Mouse (Mus musculus): ENCODE results near the gene Nup214. TPM values are rescaled to one million over a fixed set of nuclear protein-coding genes. Genes with fewer than 3 reads are reported as not detected.

The Nup214 gene
- 10 to 100 TPM; 50.0 to 60.9 TPM for total RNA-seq (2021)
- long read RNA-seq, experiment 1, partial matches to known transcripts: 4 of 11 reads
- long read RNA-seq, experiment 1, other reads (novel, unspliced or antisense): 3 of 11 reads
- long read RNA-seq, experiment 2, partial matches to known transcripts: 3 of 16 reads
- long read RNA-seq, experiment 2, other reads (novel, unspliced or antisense): 12 of 16 reads

DNA sequence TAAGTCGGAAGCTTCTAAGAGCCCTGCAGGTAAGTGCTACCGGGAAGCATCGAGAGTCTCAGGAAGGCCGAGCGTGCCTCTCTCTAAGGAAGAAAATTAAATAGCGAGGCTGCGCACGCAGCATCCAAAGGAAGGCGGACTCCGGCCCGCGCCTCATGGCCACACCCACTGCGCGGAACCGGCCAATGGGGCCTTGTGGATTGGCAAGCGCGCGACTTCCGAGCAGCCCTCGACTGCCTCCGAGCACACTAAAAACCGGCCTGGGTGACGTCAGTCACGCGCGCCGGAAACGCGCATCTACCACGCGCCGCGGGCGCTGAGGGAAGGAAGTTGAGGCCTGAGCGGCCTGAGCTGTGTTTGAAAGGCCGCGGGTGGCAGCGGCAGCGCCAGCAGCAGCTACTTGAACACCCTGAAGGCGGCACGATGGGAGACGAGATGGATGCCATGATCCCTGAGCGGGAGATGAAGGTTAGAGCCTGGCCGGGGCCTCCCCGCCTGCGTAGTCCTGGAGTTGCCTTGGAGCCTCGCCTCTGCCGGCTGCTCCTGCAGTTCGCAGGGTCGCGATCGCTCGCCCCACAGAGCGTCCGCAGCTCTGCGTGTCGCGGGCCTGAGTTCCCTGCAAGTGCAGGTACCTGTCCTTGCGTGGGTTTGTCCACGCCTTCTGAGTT lies at the start of gene Nup214:
TSS of gene Nup214 (plus strand) at position 296 of the 668 bp plus-strand sequence.
- peak; percentile 98 to 100 for DNase-seq (ENCODE audit: low spot score in 2 of 2)

DNA sequence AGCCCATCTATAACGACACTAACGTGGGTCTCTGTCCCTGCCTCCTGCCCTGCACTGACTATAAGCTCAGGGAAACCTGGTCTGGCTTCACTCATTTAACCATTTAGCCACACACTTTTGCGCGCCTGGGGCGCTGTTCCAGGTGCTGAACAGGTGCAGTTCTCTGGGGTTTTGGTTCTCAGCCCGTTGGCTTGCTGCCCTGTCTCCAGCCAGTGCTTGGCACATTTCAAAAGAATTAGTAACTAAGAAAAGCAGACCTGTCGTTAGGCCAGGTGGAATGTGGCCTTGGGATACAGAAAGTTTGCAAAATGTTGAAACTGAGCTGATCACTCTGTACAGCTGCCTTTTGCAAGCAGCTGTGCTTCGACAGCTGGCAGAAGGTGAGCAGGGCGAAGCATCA lies 49.4 kb upstream of the Nup214 start:
- no peak for DNase-seq (ENCODE audit: low spot score in 2 of 2)

DNA sequence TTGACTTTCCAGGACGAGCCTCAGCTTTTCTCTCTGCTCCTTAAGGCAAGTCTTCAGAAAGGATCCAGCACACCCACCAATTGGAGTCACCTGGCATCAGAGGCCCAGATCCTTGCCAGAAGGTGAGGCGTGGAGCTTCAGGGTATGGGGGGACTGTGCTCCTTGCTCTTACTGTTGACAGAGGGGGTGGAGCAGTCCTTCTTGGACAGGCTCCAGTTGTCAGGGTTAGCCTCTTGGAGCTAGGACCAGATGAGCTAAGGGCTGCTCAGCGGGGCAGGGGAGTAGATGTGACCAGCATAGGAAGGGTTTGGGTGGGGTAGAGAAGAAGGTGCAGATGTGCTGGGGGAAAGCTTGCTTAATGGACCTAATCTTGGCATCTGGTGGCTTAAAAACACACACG lies 48.3 kb upstream of the Nup214 start:
- DNase-seq (ENCODE audit: low spot score in 2 of 2): no peak

DNA sequence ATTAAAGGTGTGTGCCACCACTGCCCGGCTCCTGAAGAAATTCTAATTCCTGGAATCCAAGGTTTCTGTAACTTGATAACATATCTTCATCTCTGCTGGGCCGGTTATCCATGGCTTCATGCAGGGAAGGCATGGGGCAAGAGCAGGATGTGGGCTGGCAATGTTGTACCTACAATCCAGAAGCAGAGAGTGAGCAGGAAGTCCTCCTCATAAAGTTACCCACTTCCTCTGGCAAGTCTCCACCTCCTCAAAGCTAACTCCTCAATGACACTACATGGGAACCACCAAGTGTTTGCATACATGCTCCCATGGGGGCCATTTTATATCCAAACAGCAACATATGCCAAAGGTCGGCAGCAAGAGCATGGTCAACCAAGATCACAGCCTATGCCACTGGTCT lies 44.6 kb upstream of the Nup214 start:
- no peak for DNase-seq (ENCODE audit: low spot score in 2 of 2)

DNA sequence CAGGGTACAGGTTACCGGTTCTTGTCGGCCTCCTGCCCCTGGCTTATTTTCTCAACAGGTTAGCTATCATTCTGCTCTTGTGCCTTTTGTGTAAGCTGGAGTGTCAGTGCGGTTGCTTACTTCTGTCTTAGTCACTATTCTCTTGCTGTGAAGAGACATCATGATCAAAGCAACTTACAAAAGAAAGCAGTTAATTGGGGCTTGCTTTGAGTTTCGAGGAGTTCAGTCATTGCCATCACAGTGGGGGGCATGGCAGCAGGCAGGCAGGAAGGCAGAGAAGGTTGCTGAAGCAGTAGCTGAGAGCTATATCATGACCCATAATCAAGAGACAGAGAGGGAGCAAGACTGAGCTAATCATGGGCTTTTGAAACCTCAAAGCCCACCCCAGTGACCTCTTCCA lies 39.7 kb upstream of the Nup214 start:
- DNase-seq (ENCODE audit: low spot score in 2 of 2): no peak

DNA sequence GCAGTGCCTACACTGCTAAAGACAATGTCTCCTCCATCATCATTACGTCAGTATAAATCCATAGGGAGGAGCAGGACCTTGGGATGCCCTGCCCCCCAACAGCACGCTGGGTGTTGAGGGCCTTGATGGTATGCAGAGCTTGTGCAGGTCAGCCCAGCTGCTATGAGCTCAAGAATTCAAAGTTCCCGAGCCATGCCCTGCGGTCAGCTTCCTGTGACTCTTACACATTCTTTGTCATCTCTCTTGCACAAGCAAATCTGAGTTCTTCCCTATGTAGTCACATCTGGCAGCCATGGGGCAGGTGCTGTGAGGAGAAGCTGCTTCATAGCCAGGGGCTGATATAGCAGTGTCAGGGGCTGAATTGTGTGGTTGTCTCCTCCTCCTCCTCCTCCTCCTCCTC lies 39.2 kb upstream of the Nup214 start:
- DNase-seq (ENCODE audit: low spot score in 2 of 2): no peak

DNA sequence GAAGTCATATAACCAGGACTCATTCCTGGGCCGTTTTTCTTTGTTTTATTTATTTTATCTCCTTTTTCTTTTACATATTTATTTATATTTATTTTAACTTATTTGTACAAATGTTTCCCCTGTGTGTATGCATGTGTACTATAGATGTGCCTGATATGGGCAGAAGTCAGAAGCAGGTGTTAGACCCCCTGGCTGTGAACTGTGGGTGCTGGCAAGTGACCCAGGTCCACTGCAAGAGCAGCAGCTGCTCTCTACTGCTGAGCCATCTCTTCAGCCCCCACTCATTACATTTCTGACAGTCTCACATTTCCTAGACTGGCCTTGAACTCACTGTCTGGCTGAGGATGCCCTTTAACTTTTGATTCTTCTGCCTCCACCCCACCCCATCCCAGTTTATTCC lies 35.9 kb upstream of the Nup214 start:
- no peak for DNase-seq (ENCODE audit: low spot score in 2 of 2)

DNA sequence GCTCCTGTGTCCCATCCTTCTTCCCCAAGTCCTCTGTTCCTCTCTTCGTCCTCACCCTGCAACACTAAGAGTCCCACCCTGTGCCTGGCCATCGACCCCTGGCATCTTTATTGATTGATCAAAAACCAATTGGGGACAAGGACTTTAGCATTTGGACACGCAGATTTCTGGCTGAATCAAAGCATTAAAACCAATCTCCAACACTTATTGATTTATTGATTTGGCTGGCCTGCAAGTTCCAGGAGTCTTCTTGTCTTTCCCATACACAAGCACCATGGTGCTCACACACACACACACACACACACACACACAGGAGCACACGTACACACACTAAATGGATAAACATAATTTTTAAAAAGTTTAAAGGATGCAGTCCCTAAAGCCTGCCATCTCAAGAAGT lies 31.2 kb upstream of the Nup214 start:
- DNase-seq (ENCODE audit: low spot score in 2 of 2): no peak

DNA sequence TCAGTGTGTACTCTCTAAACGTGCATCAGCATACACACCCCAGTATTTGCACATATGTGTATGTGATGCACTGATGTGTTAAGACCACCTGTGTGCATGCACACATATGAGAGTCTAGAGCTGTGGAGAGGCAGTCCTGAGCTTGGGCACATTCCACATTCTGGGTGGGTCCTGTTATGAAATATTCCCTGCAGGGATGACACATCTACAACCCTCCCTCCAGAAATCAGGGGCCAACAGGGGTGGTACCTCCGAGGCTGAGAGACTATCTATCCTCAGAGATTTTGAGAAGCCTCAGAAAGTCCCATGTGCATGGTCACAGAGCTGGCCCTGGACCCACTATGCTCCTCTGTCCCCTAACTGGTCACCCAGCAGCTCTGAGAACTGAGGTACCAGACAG lies 28.7 kb upstream of the Nup214 start:
- DNase-seq (ENCODE audit: low spot score in 2 of 2): no peak

DNA sequence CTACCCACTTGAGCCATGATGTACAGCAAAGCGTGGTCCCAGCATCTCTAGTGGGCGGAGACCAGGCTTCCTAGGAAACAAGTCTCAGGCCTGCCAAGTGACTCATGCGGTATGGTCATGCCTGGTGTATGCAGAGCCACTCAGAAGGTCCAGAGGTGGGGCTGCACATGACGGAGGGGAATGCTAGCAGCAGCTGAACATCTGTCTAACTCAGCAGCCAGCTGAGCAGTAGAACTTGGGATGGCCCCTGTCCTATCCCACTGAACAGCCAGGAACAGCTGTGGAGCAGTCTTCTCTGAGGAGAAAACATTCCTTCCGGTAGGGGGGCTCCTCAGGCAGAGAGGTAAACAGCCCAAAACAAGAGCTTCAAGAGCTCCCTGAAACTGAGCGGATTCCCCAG lies 25.8 kb upstream of the Nup214 start:
- DNase-seq (ENCODE audit: low spot score in 2 of 2): no peak

DNA sequence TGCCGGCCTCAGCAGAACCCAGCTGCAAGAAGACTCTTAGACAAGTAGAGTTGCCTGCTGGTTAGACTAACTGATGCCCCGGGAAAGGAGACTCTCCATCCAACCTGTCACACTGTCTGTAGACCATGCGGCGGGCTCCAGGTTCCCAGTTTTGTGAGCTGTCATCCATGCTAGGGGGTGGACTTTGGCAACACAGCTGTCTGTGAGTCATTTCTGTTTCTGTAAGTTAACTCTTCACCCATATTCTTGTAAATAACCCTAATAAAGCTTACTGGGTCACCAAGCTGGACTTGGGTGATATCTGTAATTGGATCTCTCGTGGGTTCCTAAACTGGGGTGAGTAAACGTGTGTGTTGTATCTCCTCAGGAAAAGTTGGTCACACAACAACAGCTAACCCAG lies 25.4 kb upstream of the Nup214 start:
- no peak for DNase-seq (ENCODE audit: low spot score in 2 of 2)

DNA sequence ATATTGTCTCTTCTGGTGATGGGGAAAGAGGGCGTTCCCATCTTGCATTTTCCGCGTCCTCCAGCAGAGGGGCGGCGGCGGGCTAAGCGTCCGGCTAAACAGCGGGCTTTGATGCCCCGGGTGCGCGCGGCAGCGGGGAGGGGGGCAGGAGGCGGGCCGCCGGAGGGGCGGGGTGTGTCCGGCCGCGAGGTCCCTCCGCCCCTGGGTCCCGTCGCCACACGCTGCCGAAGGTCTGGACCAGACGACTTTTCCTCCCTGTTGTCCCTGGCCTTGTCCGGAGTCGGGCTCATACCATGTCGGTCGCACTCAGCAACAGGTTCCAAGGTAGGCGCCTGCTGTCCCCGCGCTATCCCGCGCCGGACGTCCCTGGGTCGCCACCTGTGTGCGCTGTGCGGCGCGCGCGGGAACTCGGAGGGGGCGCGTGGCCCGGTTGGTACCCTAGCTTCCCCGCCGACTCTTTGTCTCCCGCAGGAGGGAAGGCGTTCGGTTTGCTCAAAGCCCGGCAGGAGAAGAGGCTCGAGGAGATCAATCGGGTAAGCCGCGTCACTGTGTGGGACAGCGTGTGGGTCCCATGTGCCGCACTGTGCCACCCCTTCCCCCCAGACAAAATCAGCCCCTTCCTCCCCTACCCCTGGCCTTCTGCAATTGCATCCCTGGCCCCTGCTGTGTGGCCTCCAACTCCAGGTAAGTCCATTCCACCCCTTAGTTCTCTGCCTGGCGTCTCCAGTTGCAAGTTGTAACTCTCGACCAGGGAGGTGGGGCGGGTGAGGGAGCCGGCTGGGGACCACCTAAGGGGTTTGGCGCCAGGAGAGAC lies 24.0 kb upstream of the Nup214 start, which contains the start of gene Aif1l:
TSS of gene Aif1l (plus strand) at position 82 of the 814 bp plus-strand sequence.
- DNase-seq (ENCODE audit: low spot score in 2 of 2): no peak

DNA sequence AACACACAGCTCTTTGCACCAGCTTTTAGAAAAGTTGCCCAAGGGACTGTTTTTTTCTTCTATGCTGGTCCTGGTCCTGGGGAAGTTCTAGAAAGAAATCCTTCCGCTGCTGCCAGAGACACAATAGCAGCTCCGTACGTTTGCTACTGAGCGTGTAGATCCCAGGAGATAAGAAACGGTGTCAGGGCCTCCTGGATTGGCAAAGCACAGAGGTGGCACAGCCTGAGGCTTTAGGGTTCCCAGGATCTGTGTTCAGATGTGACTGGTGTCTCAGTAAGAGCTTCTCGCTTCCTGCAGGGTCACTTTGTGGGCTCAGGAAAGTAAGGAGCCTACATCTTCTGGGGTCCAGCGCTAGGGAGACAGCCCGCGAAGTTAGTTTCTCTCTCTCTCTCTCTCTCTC lies 23.3 kb upstream of the Nup214 start:
- DNase-seq (ENCODE audit: low spot score in 2 of 2): no peak

DNA sequence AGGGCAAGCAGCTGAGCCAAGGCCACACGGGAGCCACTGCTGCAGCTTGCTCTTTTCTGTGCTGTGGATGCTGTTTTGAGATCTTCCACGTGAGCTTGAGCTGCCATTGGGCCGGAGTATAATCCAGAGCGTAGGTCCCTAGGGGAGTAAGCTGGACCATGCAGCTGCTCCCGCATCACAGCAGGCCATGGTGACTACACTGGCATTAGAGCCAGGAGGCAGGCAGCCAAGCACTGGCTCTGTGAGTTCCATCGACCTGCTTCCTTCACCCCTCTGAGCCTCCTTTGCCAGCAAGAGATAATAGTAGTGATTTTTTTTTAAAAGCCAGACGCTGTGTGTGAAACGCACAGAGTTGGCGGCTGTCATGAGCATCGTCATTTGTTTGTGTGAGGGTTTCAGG lies 22.0 kb upstream of the Nup214 start:
- DNase-seq (ENCODE audit: low spot score in 2 of 2): no peak

DNA sequence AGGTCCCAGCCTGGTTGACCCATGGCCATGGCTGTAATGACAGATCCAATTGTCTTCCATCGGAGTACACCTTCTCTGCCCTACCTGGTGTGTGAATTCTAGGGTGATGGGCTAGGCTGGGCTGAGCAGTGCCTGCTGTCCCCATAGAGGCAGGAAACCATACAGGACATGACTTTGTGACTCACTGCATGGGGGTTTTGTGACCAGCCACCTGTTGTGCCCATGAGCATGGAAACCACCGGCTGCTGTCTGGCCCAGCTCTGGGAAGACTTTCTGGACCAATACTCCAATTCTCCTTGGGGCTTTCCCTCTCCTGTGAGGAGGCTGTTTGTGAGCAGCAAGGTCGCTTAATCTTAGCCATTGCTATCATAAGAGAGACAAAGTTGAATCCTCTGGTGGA lies 21.5 kb upstream of the Nup214 start:
- DNase-seq (ENCODE audit: low spot score in 2 of 2): no peak

DNA sequence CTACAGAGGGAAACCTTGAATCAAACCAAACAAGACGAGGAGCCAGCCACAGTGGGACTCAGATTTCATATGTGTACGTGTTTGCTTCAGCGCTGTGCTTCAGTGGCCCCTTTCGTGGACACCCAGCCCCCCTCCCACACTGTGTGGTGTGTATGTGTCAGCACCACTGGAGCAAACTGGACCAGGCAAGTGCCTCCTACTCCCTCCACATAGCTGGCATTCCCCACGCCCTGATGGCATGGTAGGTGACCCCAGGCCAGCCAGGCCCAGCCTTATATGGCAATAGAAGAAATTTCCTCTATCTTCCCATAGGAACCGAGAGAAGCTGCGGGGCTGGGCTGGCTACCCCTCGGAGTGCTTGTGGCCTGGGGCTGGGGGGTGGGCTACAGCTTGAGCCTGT lies 20.5 kb upstream of the Nup214 start:
- no peak for DNase-seq (ENCODE audit: low spot score in 2 of 2)

DNA sequence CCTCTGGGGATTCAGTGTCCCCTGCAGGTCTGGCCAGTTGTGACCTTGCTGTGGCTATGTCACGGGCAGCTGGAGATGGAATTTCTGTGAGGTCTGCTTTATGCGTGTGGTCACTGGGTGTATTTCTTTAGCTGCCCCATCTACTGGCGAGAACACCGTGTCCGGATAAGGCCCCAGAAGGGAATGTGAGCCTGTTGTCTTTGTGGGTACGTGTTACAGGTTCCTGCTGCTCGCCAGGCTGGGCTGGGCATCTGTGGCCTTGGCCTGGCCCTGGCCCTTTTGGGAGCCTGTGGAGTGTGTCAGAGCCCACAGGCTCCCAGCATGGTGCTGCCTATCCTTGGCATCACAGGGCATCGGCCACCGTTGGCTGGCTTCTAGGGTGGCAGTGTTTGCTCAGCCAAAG lies 19.5 kb upstream of the Nup214 start:
- no peak for DNase-seq (ENCODE audit: low spot score in 2 of 2)

DNA sequence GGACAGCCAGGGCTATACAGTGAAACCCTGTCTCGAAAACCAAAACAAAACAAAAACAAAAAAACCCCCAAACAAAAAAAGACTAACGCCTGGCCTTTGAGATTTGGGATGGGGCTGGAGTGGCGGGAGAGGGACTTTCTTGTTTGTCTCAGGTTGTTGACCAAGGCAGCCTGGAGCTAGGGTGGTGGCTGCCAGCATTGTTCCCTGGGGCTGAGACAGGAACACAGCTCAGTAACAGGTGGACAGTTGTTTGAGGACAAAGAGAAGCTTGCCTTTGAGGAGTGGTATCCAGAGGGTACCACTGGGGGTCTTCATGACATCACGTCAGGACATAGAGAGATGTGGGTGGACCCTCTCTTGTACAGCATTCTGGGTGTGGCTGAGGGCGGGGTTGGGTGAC lies 18.6 kb upstream of the Nup214 start:
- DNase-seq (ENCODE audit: low spot score in 2 of 2): no peak

DNA sequence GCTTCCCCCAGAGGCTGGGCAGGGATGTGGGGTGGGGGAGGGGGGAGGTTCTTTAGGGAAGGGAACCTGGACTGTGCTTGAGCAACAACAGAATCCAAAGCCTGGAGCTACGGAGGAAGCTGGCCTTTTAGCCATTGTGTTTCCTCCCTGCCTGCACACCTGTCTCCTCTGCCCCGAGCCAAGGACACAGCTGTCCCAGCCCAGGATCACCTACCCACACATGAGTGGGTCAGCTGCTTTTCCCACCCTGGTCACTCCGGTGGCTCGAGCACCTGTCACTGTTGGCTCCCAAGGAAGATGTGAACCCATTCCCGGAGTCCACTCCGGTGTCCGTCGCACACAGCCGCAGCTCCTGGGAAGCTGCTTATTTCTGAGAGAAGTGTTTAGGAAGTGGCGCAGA lies 17.0 kb upstream of the Nup214 start:
- no peak for DNase-seq (ENCODE audit: low spot score in 2 of 2)

DNA sequence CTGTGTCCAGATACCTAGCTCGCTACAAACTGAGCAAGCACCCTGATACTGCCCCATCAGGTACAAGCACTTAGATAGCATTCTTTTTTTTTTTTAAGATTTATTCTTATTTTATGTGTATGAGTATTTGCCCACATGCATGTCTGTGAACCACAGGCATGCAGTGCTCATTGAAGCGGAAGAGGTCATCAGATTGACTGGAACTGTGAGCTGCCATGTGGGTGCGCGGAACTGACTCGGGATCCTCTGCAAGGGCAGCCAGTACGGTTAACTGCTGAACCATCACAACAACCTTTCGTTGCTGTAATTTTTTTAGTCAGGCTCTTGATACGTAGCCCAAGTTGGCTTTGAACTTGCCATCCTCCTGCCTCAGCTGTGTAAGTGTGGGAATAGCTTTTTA lies 13.2 kb upstream of the Nup214 start:
- DNase-seq (ENCODE audit: low spot score in 2 of 2): no peak

DNA sequence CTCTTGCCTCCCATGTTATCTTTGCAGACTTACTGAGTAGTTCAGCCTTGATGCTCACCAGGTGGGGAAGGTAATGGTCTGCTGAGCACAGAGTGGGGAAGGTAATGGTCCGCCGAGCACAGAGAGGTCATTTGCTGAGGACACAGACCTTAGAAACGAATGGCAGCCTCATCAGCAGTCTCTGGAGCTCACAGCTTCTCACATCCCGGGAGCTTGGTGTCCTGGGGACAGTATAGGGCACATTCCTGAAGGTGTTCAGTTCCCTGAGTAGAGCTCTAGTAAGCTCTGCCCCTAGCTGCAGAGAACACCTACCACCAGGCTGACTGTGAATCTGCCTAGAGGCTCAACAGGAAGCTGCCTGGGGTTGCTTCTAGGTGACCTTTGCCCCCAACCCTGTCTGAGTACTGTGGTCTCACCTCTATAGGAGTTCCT lies 12.4 kb upstream of the Nup214 start:
- DNase-seq (ENCODE audit: low spot score in 2 of 2): no peak

DNA sequence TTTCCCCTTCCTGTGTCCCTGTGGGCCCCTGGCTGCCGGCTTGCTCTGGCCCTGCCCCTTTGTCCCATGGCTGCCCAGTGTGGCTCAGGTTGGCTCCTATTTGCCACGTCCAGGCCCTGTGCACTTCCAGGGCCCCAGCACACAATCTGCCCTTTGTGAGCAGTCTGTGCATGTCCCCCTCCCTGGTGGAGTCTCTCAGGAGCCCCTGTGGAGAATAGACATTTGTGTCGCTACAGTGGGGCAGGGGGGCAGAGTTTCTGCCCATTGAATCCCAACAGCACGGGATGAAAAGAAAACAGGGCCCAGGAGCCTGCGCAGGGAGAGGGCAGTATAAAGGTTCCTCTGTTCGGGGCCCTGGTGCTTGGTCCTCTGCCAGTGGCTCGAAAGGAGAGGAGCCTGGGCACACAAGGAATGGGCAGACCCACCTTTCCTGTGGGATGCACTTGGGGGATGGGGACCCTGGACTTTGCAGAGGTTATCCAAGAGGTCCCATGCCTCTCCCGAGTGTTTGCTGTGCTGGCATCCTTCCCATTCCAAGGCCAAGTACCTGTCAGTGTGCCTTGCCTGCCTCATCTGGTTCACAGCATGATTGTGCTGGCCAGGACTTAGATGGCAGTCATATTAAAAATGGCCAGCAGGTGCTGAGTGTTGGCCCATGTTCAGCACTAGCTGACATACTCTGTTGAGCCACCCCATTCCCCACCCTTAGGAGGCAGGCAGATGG lies 11.6 kb upstream of the Nup214 start:
- peak; percentile 64 to 74 for DNase-seq (ENCODE audit: low spot score in 2 of 2)

Data from layer of hippocampus, postnatal 14 days (tissue).